In the genomic region with DNA sequence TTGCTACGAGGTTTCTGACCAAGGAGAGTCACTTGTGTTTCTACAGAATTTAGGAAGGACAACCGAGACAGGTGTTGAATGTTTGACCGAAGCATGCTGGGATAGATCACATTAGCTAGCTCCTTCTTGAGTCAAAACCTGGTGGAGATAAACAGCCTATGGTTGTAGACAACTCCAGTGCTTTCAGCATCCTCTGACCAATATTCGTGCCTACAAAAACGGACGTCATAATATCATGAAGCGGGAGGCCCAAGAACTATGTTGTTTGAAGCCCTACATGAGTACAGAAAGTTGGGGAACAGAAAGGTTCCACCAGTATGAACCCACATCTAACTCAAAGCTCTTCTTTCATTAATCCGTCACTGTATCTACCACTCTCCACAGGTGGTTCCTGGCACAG, we compare ENCODE assay signal across 2 mouse cellular contexts.
TF ChIP-seq lines count a peak whose summit lies in the region.

No protein-coding gene starts in this region.

TF ChIP-seq in CH12.LX, 34 proteins besides CTCF, POLR2A, EP300 and RAD21:
- TF ChIP-seq CHD1 (IDR thresholded peaks at IDR 0.05; ENCODE audit: low read depth, low read length) (no peak), KAT2A (IDR thresholded peaks at IDR 0.05; ENCODE audit: insufficient replicate concordance, low read length) (no peak), CHD2 (IDR thresholded peaks at IDR 0.05; ENCODE audit: low read length) (no peak), NRF1 (IDR thresholded peaks at IDR 0.05; ENCODE audit: low read depth, low read length) (no peak), SIN3A (IDR thresholded peaks at IDR 0.05; ENCODE audit: low read length) (no peak), GABPA (IDR thresholded peaks at IDR 0.05; ENCODE audit: insufficient replicate concordance, low read depth, low read length) (no peak), UBTF (IDR thresholded peaks at IDR 0.05; ENCODE audit: low read depth, low read length) (no peak), POLR2AphosphoS2 (IDR thresholded peaks at IDR 0.05; ENCODE audit: low read depth, low read length) (no peak), HCFC1 (IDR thresholded peaks at IDR 0.05; ENCODE audit: low read depth, low read length) (no peak), NELFE (IDR thresholded peaks at IDR 0.05; ENCODE audit: low read depth, low read length) (no peak), USF1 (IDR thresholded peaks at IDR 0.05; ENCODE audit: low read depth, low read length) (no peak), MEF2A (IDR thresholded peaks at IDR 0.05; ENCODE audit: borderline replicate concordance, low read depth, low read length) (no peak), PAX5 (IDR thresholded peaks at IDR 0.05; ENCODE audit: low read length) (no peak), ELF1 (IDR thresholded peaks at IDR 0.05; ENCODE audit: low read depth, low read length) (no peak), RCOR1 (conservative IDR thresholded peaks at IDR 0.05; ENCODE audit: low read depth, low read length) (no peak), USF2 (conservative IDR thresholded peaks at IDR 0.05; ENCODE audit: low read depth, low read length) (no peak), BHLHE40 (IDR thresholded peaks at IDR 0.05; ENCODE audit: low read depth, low read length) (no peak)
TF ChIP-seq in CH12.LX: peak in this region for 0.

TF ChIP-seq in myocyte, 11 proteins besides CTCF, POLR2A, EP300 and RAD21:
- TF ChIP-seq CEBPB (IDR thresholded peaks at IDR 0.05; ENCODE audit: insufficient read depth, poor library complexity, severe bottlenecking) (no peak), USF1 (IDR thresholded peaks at IDR 0.05; ENCODE audit: low read depth) (no peak), SRF (IDR thresholded peaks at IDR 0.05; ENCODE audit: control insufficient read depth, insufficient read length, low read depth) (no peak), TCF12 (IDR thresholded peaks at IDR 0.05; ENCODE audit: insufficient read depth, poor library complexity, severe bottlenecking) (no peak), MYOD1 (IDR thresholded peaks at IDR 0.05; ENCODE audit: control insufficient read depth in 1 of 3, insufficient read length in 2 of 3, low read depth in 2 of 3) (no peak), TCF3 (IDR thresholded peaks at IDR 0.05; ENCODE audit: insufficient read length, low read depth) (no peak), MAX (IDR thresholded peaks at IDR 0.05; ENCODE audit: low read depth) (no peak), POLR2AphosphoS2 (IDR thresholded peaks at IDR 0.05; ENCODE audit: insufficient read length, low read depth) (no peak), MYOG (IDR thresholded peaks at IDR 0.05; ENCODE audit: control insufficient read depth in 1 of 3, insufficient read depth in 1 of 3, insufficient read length in 2 of 3, low read depth in 2 of 3) (no peak), E2F4 (IDR thresholded peaks at IDR 0.05; ENCODE audit: insufficient read depth) (no peak), REST (IDR thresholded peaks at IDR 0.05; ENCODE audit: insufficient read depth, insufficient read length) (no peak)
